In the genomic region with DNA sequence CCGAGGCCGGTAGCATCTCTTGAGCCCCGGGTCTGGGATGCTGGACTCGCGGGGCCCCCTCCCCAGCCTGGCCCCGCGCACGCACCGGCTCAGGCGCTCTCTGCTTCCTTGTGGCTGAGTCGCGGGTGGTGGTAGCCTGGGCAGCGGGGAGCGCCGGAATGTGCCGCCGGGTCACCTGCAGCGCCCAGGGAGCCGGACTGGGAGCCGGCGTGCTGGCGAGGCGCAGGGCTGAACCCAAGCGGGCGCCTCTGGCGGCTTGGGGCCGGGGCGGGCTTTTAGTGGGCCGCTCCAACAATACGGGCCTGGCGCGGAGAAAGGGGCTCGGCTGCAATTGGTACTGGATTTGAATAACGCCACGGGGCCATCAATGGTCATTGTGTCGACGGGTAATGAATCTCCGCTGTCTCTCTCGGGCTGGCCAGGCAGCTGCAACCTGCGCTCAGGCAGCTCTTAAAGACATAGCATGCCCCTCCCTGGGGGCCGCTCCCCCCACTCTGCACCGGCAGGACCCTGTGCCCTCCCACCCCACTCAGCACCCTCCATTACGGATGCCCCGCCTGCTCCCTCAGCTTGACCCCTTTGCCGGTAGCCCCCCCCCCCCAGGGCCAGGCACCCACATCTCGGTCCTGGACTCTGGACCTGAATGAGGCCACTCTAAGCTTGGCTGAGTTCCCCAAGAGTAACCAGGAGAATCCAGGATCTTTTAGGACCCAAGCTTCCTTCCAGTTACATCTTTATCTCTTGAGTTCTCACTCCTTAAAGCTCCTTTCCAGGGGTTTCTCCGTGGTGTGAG, we compare ENCODE assay signal across 8 mouse cellular contexts. TPM values are rescaled to one million over a fixed set of nuclear protein-coding genes. Genes with fewer than 3 reads are reported as not detected.
DNase-seq lines count a peak whose midpoint lies in the region; ATAC-seq and TF ChIP-seq lines count a peak whose summit lies in the region.

No protein-coding gene starts in this region.

- WGBS in limb, embryonic 13.5 days: 4% methylated on average over 47 of the region's 47 CpGs
- WGBS in stomach, embryonic 15.5 days: 10% methylated on average over 47 of the region's 47 CpGs

- TF ChIP-seq CTCF in testis, adult 2 months (IDR thresholded peaks at IDR 0.05; ENCODE audit: control insufficient read depth, insufficient read depth, insufficient replicate concordance, low read depth, low read length): no peak

- TF ChIP-seq POLR2A in testis, adult 2 months (IDR thresholded peaks at IDR 0.05; ENCODE audit: control insufficient read depth, low read depth, low read length): no peak

- H3K4me1 ChIP-seq in testis, adult 2 months (ENCODE audit: control insufficient read depth, insufficient read depth, low read length): peaks cover 11% of the 10 kb centered on the region
- H3K4me1 ChIP-seq in limb, embryonic 13.5 days: peaks cover 12% of the 10 kb centered on the region
- H3K4me1 ChIP-seq in stomach, embryonic 15.5 days: peaks cover 6% of the 10 kb centered on the region; the same call in 1 of the 2 replicates

- peak overlapping the region; percentile 57 for H3K4me2 ChIP-seq in limb, embryonic 13.5 days (replicated peaks)
- peak overlapping the region; percentile 41 for H3K4me2 ChIP-seq in stomach, embryonic 15.5 days

- H3K4me3 ChIP-seq in testis, adult 2 months (ENCODE audit: control insufficient read depth, low read depth, low read length): peak overlapping the region; percentile 48
- peak overlapping the region; percentile 33 for H3K4me3 ChIP-seq in limb, embryonic 13.5 days
- peak overlapping the region; percentile 17 for H3K4me3 ChIP-seq in stomach, embryonic 15.5 days (replicated peaks)

- H3K9me3 ChIP-seq in limb, embryonic 13.5 days: no peaks in the 10 kb centered on the region
- no peaks in the 10 kb centered on the region for H3K9me3 ChIP-seq in stomach, embryonic 15.5 days

- ATAC-seq in limb, embryonic 13.5 days (ENCODE audit: low FRiP score, low read depth): no peak
- no peak for ATAC-seq in stomach, embryonic 15.5 days (ENCODE audit: insufficient read depth, low FRiP score, low read depth)

- DNase-seq in cerebellum, adult 8-10 months: peak; percentile 17
- no peak for DNase-seq in cerebellum, adult 9-10 months
- no peak for DNase-seq in testis, postnatal 10 days (ENCODE audit: low spot score)
- no peak for DNase-seq in adipocyte (ENCODE audit: low spot score)
- no peak for DNase-seq in gastrocnemius, postnatal 4 days (ENCODE audit: low spot score in 2 of 2)

- no peak overlapping the region for H3K27ac ChIP-seq in testis, adult 2 months (ENCODE audit: control insufficient read depth, insufficient read depth, low read depth, low read length)
- H3K27ac ChIP-seq in limb, embryonic 13.5 days: no peak overlapping the region
- no peak overlapping the region for H3K27ac ChIP-seq in stomach, embryonic 15.5 days

- H3K9ac ChIP-seq in limb, embryonic 13.5 days: peak overlapping the region; percentile 61
- H3K9ac ChIP-seq in stomach, embryonic 15.5 days: no peak overlapping the region

- H3K36me3 ChIP-seq in testis, adult 2 months (ENCODE audit: control insufficient read depth, insufficient read depth, low read length): 0 out of 2 replicates have a peak, but pooled peaks cover 3% of the 10 kb centered on the region
- peaks cover 33% of the 10 kb centered on the region for H3K36me3 ChIP-seq in limb, embryonic 13.5 days
- H3K36me3 ChIP-seq in stomach, embryonic 15.5 days: peaks cover 20% of the 10 kb centered on the region; the same call in 1 of the 2 replicates

- H3K27me3 ChIP-seq in testis, adult 2 months (ENCODE audit: control insufficient read depth, insufficient read depth, low read length): no peaks in the 10 kb centered on the region; the same call in 1 of the 2 replicates
- peaks cover 74% of the 10 kb centered on the region for H3K27me3 ChIP-seq in limb, embryonic 13.5 days
- peaks cover 48% of the 10 kb centered on the region for H3K27me3 ChIP-seq in stomach, embryonic 15.5 days (replicated peaks)

RNA-seq across cellular contexts. Expression of a gene that starts 22.7 kb away (rescaled TPM):
- 8.9 and 10.1 TPM in 2 replicates for polyA plus RNA-seq in testis, adult 2 months (2012; rRNA removed)
- polyA plus RNA-seq in limb, embryonic 13.5 days (2015; fragmentation: Nextera tagmentation; extraction: Ambion mirVana): 28.8 and 33.4 TPM in 2 replicates
- polyA plus RNA-seq in stomach, embryonic 15.5 days (2015; fragmentation: Nextera tagmentation; extraction: Ambion mirVana): 28.5 and 29.4 TPM in 2 replicates
- total RNA-seq in gastrocnemius, postnatal 4 days (2021): 10 to 100 TPM; 40.0 to 52.1 TPM

RNA-seq across cellular contexts. Expression of a gene that starts 26.4 kb away (rescaled TPM):
- polyA plus RNA-seq in testis, adult 2 months (2012; rRNA removed): 22.7 and 25.1 TPM in 2 replicates
- polyA plus RNA-seq in limb, embryonic 13.5 days (2015; fragmentation: Nextera tagmentation; extraction: Ambion mirVana): 24.3 and 27.2 TPM in 2 replicates
- 19.1 and 20.0 TPM in 2 replicates for polyA plus RNA-seq in stomach, embryonic 15.5 days (2015; fragmentation: Nextera tagmentation; extraction: Ambion mirVana)
- 10 to 100 TPM; 41.8 to 52.5 TPM for total RNA-seq in gastrocnemius, postnatal 4 days (2021)

RNA-seq across cellular contexts. Expression of a gene that starts 42.8 kb away (rescaled TPM):
- polyA plus RNA-seq in testis, adult 2 months (2012; rRNA removed): 1,873 and 2,193 TPM in 2 replicates
- 64.4 and 68.9 TPM in 2 replicates for polyA plus RNA-seq in limb, embryonic 13.5 days (2015; fragmentation: Nextera tagmentation; extraction: Ambion mirVana)
- polyA plus RNA-seq in stomach, embryonic 15.5 days (2015; fragmentation: Nextera tagmentation; extraction: Ambion mirVana): 53.6 and 53.8 TPM in 2 replicates
- 10 to 100 TPM; 35.6 to 40.8 TPM for total RNA-seq in gastrocnemius, postnatal 4 days (2021)

RNA-seq across cellular contexts. Expression of a gene that starts 43.8 kb away (rescaled TPM):
- 4.1 and 5.5 TPM in 2 replicates for polyA plus RNA-seq in testis, adult 2 months (2012; rRNA removed)
- 14.8 and 15.6 TPM in 2 replicates for polyA plus RNA-seq in limb, embryonic 13.5 days (2015; fragmentation: Nextera tagmentation; extraction: Ambion mirVana)
- 19.7 and 21.3 TPM in 2 replicates for polyA plus RNA-seq in stomach, embryonic 15.5 days (2015; fragmentation: Nextera tagmentation; extraction: Ambion mirVana)
- total RNA-seq in gastrocnemius, postnatal 4 days (2021): 10 to 100 TPM; 16.2 to 16.3 TPM

RNA-seq across cellular contexts. Expression of a gene that starts 58.0 kb away (rescaled TPM):
- 12.4 and 16.8 TPM in 2 replicates for polyA plus RNA-seq in testis, adult 2 months (2012; rRNA removed)
- polyA plus RNA-seq in limb, embryonic 13.5 days (2015; fragmentation: Nextera tagmentation; extraction: Ambion mirVana): 48.5 and 50.1 TPM in 2 replicates
- polyA plus RNA-seq in stomach, embryonic 15.5 days (2015; fragmentation: Nextera tagmentation; extraction: Ambion mirVana): 32.2 and 36.3 TPM in 2 replicates
- total RNA-seq in gastrocnemius, postnatal 4 days (2021): 10 to 100 TPM; 33.9 to 40.4 TPM

Comparison
In these comparisons a context has a peak if more than half of its experiments do, and no peak if none do; other contexts are left out.
1. RNA of a gene that starts 42.8 kb away (polyA plus RNA-seq): 1,873 to 2,193 TPM in testis, adult 2 months; 64.4 to 68.9 TPM in limb, embryonic 13.5 days and 53.6 to 53.8 TPM in stomach, embryonic 15.5 days; every median in the first group is over 10 times any median in the second.
2. Peak in every context shown above with its lines, with median percentiles within 50 percentile points of each other: H3K4me3 ChIP-seq.